Mouse (Mus musculus) stomach, postnatal 0 days (tissue): ENCODE measurements around the gene Glis2.

Experiments used
- CTCF ChIP-seq: IDR thresholded peaks from 2 replicates; pipeline ENCODE4 v1.5.1; 2016; ENCODE audit warnings: antibody characterized with exemption, low read depth, mild to moderate bottlenecking, moderate library complexity
- EP300 ChIP-seq: optimal IDR thresholded peaks from 2 replicates; pipeline ENCODE3; 2016; ENCODE audit warnings: antibody characterized with exemption

- TF ChIP-seq CTCF (no peak), EP300 (no peak)
Observed at GRCm38 (mm10) chr16:4611193-4611592, 16.7 kb downstream of the Glis2 start.
